Mouse (Mus musculus) adrenal gland, postnatal 36 days (tissue): ENCODE measurements around the gene Myadm. TPM values are rescaled to one million over a fixed set of nuclear protein-coding genes. Genes with fewer than 3 reads are reported as not detected.
A peak's percentile ranks its signal among the peaks of the same experiment; 100 is the strongest.

ENCODE experiments used
- DNase-seq, 2 experiments: peaks; one replicate each; pipeline ENCODE4 v3.0.0; 2021; ENCODE audit warnings: mixed read lengths in 1 of 2
- long read RNA-seq, 2 experiments: library from polyadenylated mRNA; stranded (forward); transcript quantifications; one replicate each; pipeline ENCODE4 v2.0.0; 2021; ENCODE audit warnings: borderline sequencing depth in 2 of 2
- total RNA-seq, 2 experiments: library from RNA; stranded (reverse); gene quantifications; 2 replicates each; pipeline ENCODE4 v1.2.3; 2021

Gene Myadm
- total RNA-seq: 10 to 100 TPM; 67.8 to 81.2 TPM
- long read RNA-seq, experiment 1, full-length matches to known transcripts: 4 of 6 reads
- long read RNA-seq, experiment 1, partial matches to known transcripts: 0 of 6 reads
- long read RNA-seq, experiment 1, other reads (novel, unspliced or antisense): 2 of 6 reads
- long read RNA-seq, experiment 2, full-length matches to known transcripts: 20 of 28 reads
- long read RNA-seq, experiment 2, partial matches to known transcripts: 7 of 28 reads
- long read RNA-seq, experiment 2, other reads (novel, unspliced or antisense): 1 of 28 reads

DNA sequence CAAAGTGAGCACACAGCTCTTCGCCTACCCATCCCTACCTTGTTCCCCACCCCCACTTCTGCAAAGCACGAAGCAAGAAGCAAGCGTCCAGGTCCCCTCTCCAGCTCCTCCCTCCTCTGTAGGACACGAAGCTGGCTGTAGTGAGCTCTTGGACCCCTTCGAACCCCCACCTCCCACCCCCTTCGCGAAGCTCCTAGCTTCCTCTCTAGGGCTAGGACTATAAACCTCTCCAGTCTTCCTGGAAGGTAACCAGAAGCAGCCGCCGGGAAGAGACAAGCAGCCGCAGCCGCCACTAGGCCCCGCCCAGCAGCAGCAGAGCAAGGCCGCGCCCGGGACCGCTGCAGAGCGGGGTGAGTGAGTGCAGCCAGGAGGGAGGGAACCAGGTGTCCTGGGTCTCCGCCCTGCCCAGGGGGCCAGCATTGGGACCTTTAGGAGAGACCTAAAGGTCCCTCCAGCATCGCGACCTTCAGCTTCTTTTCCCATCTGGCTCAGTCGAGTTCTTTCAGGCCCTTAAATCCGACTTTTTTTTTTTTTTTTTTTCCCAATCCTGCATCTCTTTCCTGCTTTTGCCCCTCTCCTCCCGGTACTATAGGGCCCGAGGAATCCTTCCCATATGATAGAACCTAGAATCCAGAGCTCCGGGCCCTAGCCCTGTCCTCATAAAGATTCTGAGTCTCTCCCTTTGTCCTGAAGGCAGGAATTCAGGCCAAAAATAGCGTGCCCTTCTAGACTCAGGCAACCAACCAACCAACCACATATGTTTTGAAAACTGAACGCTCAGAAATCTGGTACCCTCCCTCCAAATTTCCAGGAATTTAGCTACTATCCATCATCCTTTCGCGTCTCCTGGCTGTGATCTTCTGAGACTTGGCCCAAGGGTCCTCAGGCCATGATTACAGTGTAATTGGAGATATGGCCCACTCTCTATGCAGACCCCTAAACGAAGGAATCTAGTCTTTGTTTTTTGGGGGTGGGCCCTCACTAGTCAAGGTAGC, at the start of gene Myadm, which contains the start of gene Prkcg:
Myadm (plus strand) TSS at position 105 of the 995 bp plus-strand sequence.
Prkcg (plus strand) TSS at position 204 of the 995 bp plus-strand sequence.
- peak; percentile 90 to 94 for DNase-seq

DNA sequence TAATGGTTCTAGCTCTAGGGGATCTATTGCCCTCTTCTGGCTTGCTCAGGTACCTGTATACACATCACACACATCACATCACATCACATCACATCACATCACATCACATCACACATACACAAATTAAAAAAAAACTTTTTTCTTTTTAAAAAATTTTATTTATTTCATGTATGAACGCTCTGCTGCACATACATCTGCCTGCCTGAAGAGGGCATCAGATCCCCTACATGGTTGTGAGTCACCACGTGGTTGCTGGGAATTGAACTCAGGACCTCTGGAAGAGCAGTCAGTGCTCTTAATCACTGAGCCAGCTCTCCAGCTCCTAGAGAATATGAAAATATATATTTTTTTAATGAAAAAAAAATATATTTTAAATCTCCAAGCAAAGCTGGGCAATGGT, 49.7 kb upstream of the Myadm start:
- no peak for DNase-seq

- DNase-seq: no peak
Measured at GRCm38 (mm10) chr7:3260701-3261100, 28.2 kb upstream of the Myadm start.

DNA sequence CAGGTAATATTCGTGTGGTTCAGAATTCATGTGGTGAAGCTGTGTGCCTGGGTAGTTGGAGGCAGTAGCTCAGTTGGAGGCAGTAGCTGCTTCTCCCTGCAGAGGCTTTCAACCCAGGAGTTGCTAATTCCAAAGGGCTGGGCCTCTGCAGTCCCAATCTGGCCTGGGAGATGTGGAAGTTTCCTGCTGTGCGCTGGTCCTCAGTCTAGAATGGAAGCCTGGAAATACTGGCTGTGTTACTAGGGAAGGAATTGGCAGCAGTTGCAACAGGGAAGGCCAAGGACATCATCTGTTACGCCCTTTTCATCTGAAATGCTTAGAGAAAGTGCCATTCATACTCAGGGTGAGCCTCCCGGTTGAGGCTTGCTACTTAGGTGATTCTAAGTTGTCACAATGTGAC, 27.4 kb upstream of the Myadm start:
- peak; percentile 39 to 56 for DNase-seq

- peak; percentile 66 to 72 for DNase-seq
Measured at GRCm38 (mm10) chr7:3262789-3263188, 26.1 kb upstream of the Myadm start.

DNA sequence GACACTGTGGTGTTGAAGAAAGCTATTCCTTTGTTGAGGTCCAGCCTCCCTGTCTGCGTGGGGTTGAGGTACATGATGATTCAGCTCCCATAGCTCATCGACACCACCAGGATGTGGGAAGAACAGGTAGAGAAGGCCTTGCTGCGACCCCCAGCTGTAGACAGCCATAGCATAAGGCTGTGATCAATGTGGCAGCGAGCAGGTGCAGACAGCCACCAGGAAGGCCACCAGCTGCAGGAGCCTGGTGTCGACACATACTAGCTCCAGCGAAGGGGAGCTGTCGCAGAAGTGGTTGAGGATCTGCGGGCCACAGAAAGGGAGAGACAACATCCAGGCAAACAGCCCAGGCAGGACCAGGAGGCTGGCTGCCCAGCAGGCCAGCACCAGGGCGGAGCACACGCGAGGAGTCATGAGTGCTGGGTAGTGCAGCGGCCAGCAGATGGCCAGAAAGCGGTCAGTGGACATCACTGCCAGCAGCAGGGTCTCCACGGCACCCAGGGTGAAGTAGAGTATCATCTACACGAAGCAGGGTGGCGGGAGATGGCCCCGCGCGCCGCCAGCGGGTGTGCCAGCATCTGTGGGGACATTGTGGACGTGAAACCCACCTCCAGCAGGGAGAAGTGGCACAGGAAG, 24.4 kb upstream of the Myadm start:
- no peak for DNase-seq

DNA sequence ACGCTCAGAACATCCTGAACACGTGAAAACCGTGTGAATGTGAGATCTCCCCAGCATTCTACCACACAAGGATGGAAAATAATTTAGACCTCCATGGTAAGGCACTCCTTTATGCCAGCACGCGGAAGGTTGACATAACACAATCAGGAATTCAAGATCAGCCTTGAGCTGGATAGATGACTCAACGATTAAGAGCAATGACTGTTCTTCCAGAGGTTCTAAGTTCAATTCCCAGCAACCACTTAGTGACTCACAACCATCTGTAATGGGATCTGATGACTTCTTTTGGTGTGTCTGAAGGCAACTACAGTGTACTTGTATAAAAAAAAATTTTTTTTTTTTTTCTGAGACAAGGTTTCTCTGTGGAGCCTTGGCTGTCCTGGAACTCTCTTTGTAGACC, 23.6 kb upstream of the Myadm start:
- DNase-seq: no peak

- no peak for DNase-seq
Measured at GRCm38 (mm10) chr7:3267261-3267660, 21.6 kb upstream of the Myadm start.

DNA sequence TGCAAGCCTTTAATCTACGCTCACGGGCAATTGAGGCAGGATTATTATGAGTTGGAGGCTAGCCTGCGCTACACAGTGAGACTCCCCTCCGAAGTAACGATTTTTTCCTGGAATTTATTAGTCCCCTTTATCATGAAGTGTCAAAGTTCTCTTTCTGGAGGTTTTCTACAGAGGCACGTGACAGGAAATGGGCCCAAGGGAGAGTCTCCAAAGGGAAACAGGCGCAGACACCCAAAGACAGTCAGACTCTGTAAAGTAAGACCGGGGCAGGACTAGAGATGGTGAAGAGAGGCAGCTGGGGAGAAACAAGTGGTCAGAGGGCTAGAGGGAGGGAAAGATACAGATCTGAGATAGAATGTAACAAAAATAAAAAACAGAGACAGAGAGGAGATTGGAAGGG, 21.0 kb upstream of the Myadm start:
- DNase-seq: no peak

DNA sequence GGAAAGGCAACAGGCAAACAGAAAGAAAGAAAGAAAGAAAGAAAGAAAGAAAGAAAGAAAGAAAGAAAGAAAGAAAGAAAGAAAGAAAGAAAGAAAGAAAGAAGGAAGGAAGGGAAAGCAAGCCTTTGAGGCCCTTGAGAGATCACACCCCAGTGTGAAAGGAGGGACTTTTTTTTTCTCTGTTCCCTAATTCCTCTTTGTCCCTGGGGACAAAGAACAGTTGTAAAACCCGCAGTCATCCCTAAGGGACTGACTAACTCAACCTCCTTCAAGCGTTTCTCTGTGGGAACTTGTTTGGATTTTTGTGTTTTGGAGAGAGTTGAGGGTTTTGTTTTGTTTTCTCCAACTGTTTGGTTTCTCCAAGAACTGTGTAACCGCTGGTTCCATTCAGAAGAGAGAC, 20.6 kb upstream of the Myadm start:
- DNase-seq: no peak

GRCm38 (mm10) chr7:3272206-3272605, 16.7 kb upstream of the Myadm start:
- no peak for DNase-seq

GRCm38 (mm10) chr7:3275455-3276170, 13.3 kb upstream of the Myadm start:
- DNase-seq: peak in 1 of 2 experiments; percentile 23

DNA sequence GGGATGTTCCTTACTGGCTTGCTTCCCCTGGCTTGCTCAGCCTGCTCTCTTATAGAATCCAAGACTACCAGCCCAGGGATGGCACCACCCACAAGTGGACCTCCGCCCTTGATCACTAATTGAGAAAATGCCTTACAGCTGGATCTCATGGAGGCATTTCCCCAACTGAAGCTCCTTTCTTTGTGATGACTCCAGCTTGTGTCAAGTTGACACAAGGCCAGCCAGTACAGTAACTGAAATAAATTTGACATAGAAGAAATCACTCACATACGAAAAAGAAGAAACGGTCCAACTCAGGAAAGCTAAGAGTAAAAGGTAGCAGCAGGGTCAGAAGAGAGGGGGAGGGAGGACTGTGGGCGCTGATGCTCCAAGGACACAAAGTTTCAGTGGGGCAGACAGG, 12.1 kb upstream of the Myadm start:
- DNase-seq: peak in 1 of 2 experiments; percentile 28

- DNase-seq: no peak
Measured at GRCm38 (mm10) chr7:3280080-3280653, 8.7 kb upstream of the Myadm start.

- DNase-seq: no peak
Measured at GRCm38 (mm10) chr7:3280654-3281153, 8.2 kb upstream of the Myadm start.

GRCm38 (mm10) chr7:3281741-3282140, 7.1 kb upstream of the Myadm start:
- no peak for DNase-seq

DNA sequence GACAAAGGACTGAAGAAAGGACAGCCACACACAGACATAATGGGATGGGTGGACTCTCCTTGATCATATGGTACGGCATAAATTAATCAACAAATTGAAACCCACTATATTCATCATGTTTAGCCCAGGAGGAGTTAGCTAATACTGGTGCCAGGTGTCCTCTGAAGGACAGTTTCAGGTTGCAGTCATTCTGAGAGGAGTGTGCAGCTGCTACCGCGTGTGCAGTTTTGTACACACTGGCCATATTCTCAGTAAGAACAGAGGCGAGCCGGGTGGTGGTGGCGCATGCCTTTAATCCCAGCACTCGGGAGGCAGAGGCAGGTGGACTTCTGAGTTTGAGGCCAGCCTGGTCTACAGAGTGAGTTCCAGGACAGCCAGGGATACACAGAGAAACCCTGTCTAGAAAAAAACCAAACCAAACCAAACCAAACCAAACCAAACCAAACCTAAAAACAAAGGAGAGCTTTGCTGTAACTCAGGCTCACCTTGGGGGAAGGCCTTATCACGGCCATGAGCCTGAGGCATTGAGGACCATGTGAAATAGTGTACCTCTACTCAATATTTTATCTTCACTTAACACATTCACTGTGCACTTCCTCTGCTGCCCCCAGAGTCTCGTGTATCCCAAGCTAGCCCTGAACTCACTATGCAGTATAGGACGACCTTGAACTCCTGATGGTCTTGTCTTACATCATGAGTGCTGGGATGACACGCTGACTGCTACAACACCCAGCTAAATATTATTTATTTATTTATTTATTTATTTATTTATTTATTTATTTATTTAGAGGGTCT, 5.6 kb upstream of the Myadm start:
- no peak for DNase-seq

- peak; percentile 45 to 52 for DNase-seq
Measured at GRCm38 (mm10) chr7:3284604-3285003, 4.3 kb upstream of the Myadm start.

DNA sequence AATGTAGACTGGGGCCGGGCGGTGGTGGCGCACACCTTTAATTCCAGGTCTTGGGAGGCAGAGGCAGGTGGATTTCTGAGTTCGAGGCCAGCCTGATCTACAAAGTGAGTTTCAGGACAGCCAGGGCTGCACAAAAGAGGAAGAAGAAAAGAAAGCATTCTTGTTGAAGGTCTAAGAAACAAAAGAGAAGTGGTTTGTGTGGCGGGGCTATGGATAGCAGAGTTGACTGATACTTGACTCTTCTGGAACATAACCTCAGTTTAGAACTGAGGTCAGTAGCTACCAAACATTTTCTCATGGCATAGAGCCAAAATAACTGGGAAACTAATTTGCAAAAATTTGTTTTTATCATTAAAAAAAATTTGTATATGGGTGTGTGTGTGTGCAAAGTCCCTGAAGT, 2.8 kb upstream of the Myadm start:
- DNase-seq: no peak

DNA sequence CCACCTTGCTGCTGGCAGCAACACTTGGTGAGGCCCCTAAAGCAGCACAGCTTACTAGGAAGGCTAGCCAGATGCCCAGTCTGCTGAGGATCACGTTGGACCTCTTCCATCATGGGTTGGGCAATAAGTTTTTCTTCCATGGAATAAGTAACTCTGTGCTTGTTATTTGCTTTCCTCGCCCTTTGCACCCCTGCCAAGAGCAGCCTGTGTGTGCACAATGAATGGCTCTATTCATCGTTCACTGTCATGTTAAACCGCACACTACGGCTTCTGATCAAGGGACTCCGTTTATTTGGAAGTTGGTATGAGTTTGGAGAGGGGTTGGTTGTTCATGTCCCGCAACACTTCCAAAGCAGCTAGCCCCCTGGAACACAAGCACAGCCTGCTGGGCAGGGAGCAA, 1.7 kb upstream of the Myadm start:
- no peak for DNase-seq
